Mouse (Mus musculus) small intestine, adult 2 months (tissue): Measurements from ENCODE around the gene Gm10295. TPM values are rescaled to one million over a fixed set of nuclear protein-coding genes. Genes with fewer than 3 reads are reported as not detected.

Source experiments
- H3K27ac ChIP-seq: fragments of 200-500 bp; 2 replicates; pipeline ENCODE4 v1.5.1; 2012; ENCODE audit warnings: low read depth, low read length, control low read depth, inconsistent platforms; ENCODE audit not compliant: insufficient read depth
- H3K27me3 ChIP-seq: fragments of 200-500 bp; 2 replicates; pipeline ENCODE4 v1.6.1; 2012; ENCODE audit warnings: mild to moderate bottlenecking, moderate library complexity, low read length, inconsistent platforms; ENCODE audit not compliant: control insufficient read depth, insufficient read depth
- H3K36me3 ChIP-seq: fragments of 200-500 bp; 2 replicates; pipeline ENCODE4 v1.6.1; 2012; ENCODE audit warnings: mild to moderate bottlenecking, low read length, control low read depth, inconsistent platforms; ENCODE audit not compliant: control insufficient read depth, insufficient read depth
- H3K4me1 ChIP-seq: fragments of 200-500 bp; 2 replicates; pipeline ENCODE4 v1.6.1; 2012; ENCODE audit warnings: low read length, inconsistent platforms, mixed read lengths; ENCODE audit not compliant: control insufficient read depth, insufficient read depth, insufficient read length
- H3K4me3 ChIP-seq: fragments of 200-500 bp; 2 replicates; pipeline ENCODE4 v1.5.1; 2012; ENCODE audit warnings: low read depth, mild to moderate bottlenecking, control low read depth, inconsistent platforms, low read length, moderate library complexity
- CTCF ChIP-seq: fragments of 200-500 bp; IDR thresholded peaks from 2 replicates; pipeline ENCODE4 v1.5.1; 2012; ENCODE audit warnings: low read depth, mild to moderate bottlenecking, control low read depth, inconsistent platforms, low read length, moderate library complexity, mixed read lengths; ENCODE audit not compliant: insufficient replicate concordance, insufficient read length; ENCODE audit errors: extremely low read depth
- POLR2A ChIP-seq: fragments of 200-500 bp; IDR thresholded peaks from 2 replicates; pipeline ENCODE4 v1.6.1; 2012; ENCODE audit warnings: low read depth, mild to moderate bottlenecking, control low read depth, inconsistent platforms, low read length, moderate library complexity
- WGBS: fragments of 180-500 bp; shearing (Covaris S2); methylation state at CpG from one replicate; pipeline ENCODE4 v1.1.7; 2018; 5-methylcytosine and 5-hydroxymethylcytosine counted together
- polyA plus RNA-seq: library from polyadenylated mRNA; depleted of rRNA; stranded (reverse); fragments of >200 nt; gene quantifications from 2 replicates; pipeline ENCODE4 v1.2.3, GENCODE M21; 2012

The Gm10295 gene
- polyA plus RNA-seq, 1 experiment, result not detected

DNA sequence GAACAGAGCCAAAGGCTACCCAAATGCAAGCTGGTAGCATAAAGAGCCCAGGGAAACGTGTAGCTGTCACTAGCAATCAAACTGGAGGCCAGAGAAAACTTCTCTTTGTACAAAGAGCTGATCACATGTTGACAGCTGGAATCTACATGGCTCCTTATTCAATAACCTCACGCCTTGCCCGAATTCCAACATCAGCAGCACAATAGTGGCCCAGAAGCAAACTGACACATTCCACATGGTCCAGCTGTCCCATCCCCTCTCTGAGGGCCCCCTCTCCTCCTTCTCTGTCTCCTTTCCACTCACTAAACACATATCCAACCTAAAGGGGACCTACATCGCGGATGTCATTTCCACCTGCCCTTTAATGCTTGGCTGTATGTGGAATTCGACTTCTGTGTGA is 26.7 kb upstream of the Gm10295 start:
- Histone ChIP-seq H3K36me3 (no peaks in the 10 kb centered on the region), H3K27me3 (no peaks in the 10 kb centered on the region), H3K4me3 (no peak overlapping the region), H3K27ac (no peak overlapping the region), H3K4me1 (no peaks in the 10 kb centered on the region)
- TF ChIP-seq CTCF (no peak), POLR2A (no peak)
- WGBS, result 69% methylated on average over 6 of the region's 6 CpGs

DNA sequence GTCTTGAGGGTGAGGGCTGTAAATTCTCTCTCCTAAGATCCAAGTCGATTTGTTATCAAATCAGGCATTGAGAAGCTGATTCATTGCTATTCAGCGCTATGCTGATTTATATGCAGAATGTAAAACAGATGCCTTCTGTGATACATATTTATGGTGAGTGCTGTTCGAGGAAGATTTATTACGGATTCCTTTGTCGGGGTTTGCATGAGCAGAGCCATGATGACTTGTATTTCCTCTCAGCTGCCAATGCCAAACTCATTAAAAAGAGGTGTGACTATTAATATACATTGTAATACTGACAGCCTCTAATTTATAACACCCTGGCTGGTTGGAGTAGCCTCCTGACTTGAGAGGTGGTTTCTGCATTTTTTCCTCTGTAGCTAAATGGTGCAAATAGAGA is 22.8 kb upstream of the Gm10295 start:
- no peak for TF ChIP-seq POLR2A
- no peak for TF ChIP-seq CTCF

DNA sequence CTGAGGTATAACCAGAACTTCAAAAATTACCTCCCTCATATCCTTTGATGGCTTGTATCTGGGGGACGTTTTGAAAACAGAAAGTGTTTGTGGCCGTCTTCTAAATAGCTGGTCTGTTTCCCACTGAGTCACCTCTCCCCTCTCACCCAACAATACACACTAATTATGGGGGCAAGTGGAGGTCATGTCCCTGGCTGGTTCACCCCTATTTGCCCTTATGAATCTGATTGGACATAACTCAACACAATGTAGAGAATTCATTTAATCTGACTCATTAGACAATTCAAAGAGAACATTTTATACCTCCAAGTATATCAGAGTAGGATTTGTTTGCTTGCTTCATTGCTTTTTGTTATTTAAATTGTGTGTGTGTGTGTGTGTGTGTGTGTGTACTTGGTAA is 20.6 kb upstream of the Gm10295 start:
- H3K27me3 ChIP-seq, result no peaks in the 10 kb centered on the region
- 41% methylated on average over 2 of the region's 2 CpGs for WGBS
- no peak overlapping the region for H3K4me3 ChIP-seq
- H3K4me1 ChIP-seq, result no peaks in the 10 kb centered on the region
- no peaks in the 10 kb centered on the region for H3K36me3 ChIP-seq
- no peak overlapping the region for H3K27ac ChIP-seq
- no peak for TF ChIP-seq CTCF
- no peak for TF ChIP-seq POLR2A

More for the DNA sequence above, 22.8 kb upstream of the Gm10295 start:
- H3K4me3 ChIP-seq, result no peak overlapping the region
- no peaks in the 10 kb centered on the region for H3K27me3 ChIP-seq
- H3K4me1 ChIP-seq, result no peaks in the 10 kb centered on the region
- 17% methylated on average over 5 of the region's 5 CpGs for WGBS
- H3K27ac ChIP-seq, result no peak overlapping the region
- no peaks in the 10 kb centered on the region for H3K36me3 ChIP-seq

DNA sequence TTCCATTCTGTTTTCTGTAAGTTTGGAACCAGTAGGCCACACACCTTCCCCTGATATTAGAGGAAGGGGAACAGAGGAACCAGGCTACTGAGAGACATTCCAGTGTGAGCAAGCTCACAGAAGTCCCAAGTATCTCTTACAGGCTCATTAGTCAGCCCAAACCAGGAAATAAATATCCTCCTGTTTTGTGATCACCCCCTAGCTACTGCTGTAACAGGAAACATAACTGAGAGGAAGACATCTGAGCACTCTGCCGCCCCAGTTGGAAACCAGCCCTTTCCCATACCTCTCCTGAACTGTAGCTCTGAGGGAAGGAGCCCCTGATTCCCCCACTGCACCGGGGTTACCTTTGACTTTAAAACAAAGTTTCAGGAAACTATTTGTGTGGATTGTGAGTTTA is 19.5 kb upstream of the Gm10295 start:
- Histone ChIP-seq H3K27ac (no peak overlapping the region), H3K36me3 (no peaks in the 10 kb centered on the region), H3K4me3 (no peak overlapping the region), H3K4me1 (no peaks in the 10 kb centered on the region), H3K27me3 (no peaks in the 10 kb centered on the region)
- TF ChIP-seq CTCF (no peak), POLR2A (no peak)
- 69% methylated on average over 2 of the region's 2 CpGs for WGBS

DNA sequence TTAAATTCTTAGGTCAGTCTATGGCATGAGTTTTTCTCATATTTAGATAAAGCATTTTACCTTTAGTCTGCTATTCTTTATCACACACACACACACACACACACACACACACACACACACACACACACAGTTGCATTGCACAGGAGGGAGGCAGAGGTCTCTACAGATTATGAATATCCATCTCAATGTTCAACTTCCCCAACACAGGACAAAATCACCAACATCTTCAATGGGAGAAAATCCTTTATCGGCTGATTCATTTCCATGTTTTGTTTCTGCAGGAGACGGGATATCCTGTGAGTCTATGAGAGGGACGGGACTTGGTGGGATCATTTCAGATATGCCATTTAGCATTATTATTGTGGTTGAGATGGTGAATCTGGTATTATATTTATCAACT is 18.8 kb upstream of the Gm10295 start:
- H3K27ac ChIP-seq, result no peak overlapping the region
- H3K27me3 ChIP-seq, result no peaks in the 10 kb centered on the region
- no peaks in the 10 kb centered on the region for H3K4me1 ChIP-seq
- no peak overlapping the region for H3K4me3 ChIP-seq
- no peak for TF ChIP-seq CTCF
- TF ChIP-seq POLR2A, result no peak
- 95% methylated on average over 3 of the region's 3 CpGs for WGBS
- H3K36me3 ChIP-seq, result no peaks in the 10 kb centered on the region

DNA sequence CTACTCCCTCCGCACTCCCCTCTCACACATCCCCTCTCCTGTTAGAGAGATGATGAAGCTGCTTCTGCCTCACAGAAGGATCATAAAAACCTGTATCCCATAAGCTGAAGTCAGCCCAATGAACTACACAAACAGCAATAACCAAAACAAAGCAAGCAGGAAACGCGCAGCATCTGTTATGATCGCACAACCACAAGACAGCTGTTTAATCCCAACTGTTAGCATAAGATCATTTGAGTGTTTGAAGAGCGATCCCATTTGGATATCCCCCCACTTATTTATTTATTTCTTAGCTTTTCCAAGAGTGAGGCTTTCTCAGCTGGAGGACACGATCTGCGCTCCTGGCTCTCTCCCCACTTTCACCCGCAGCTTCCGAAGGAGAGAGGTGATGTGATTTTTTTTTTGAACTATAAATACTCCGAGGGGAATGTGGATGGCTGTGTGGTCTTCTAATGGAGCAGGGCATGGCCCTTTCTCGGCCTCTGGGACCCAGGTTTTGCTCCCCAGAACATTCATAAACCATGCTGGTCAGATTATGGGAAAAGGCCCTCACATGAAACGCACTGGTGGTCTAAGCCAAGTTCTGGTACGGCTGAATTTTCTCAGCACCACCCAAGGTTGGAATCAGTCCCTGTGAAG is 17.4 kb upstream of the Gm10295 start:
- no peak for TF ChIP-seq CTCF
- TF ChIP-seq POLR2A, result no peak
- Histone ChIP-seq H3K4me1 (no peaks in the 10 kb centered on the region), H3K4me3 (no peak overlapping the region), H3K36me3 (no peaks in the 10 kb centered on the region), H3K27ac (no peak overlapping the region), H3K27me3 (no peaks in the 10 kb centered on the region)
- WGBS, result 76% methylated on average over 13 of the region's 13 CpGs

DNA sequence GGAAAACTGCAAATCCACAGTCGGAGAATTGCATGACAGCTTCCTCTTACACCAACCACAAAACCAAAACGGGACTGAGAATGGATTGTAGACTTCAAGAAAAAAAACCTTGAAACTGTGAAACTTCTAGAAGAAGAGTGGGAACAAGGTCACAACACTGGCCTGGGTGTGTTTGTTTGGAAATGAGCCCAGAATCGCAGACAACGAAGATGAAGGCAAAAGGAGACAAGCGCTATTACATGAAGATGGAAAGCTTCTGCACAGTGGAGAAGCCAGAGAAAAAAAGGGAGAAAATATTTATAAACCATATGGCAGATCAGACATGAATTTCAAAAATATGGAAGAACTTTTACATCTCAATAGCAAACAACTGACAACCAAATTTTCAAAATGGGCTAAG is 4.3 kb upstream of the Gm10295 start:
- H3K36me3 ChIP-seq, result no peaks in the 10 kb centered on the region
- H3K4me3 ChIP-seq, result no peak overlapping the region
- TF ChIP-seq POLR2A (no peak), CTCF (no peak)
- no peaks in the 10 kb centered on the region for H3K27me3 ChIP-seq
- 70% methylated on average over 5 of the region's 5 CpGs for WGBS
- no peak overlapping the region for H3K27ac ChIP-seq
- no peaks in the 10 kb centered on the region for H3K4me1 ChIP-seq

DNA sequence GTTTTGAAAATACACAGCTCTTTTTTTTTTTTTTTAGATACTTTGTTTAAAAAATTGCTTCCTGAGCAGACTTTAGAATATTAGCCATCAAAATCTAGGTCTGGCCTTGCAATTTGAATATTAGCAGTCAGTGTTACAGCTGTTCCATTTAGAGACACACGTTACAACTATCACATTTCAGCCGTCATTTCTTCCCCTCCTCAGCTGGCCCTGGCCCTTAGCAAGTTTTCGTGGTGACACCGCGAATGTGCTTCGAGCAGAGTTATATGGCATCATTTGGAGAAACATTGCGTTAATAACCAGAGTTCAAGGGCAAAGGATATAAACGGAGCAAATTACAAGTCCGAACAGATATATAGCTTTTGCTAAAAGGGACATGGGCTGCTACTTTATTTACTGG is 2.4 kb downstream of the Gm10295 start:
- Histone ChIP-seq H3K27me3 (no peaks in the 10 kb centered on the region), H3K27ac (no peak overlapping the region), H3K36me3 (no peaks in the 10 kb centered on the region), H3K4me3 (no peak overlapping the region), H3K4me1 (no peaks in the 10 kb centered on the region)
- TF ChIP-seq POLR2A (no peak), CTCF (no peak)
- 84% methylated on average over 9 of the region's 9 CpGs for WGBS
